Mouse (Mus musculus) left cerebral cortex, adult 2 months (tissue): Measurements from ENCODE around the gene Awat2. TPM values are rescaled to one million over a fixed set of nuclear protein-coding genes. Genes with fewer than 3 reads are reported as not detected.
A peak's percentile ranks its signal among the peaks of the same experiment; 100 is the strongest.
"Not testable (repeated sequence)": the region's sequence is repeated elsewhere in the genome, so short reads cannot be mapped to it uniquely, and the experiment has no call there.

Experiments
- DNase-seq, 2 experiments: peaks; one replicate each; pipeline ENCODE4 v3.0.0; 2021 to 2022; ENCODE audit warnings: low spot score in 2 of 2, mixed read lengths in 1 of 2; ENCODE audit errors: extremely low spot score in 1 of 2
- H3K27ac ChIP-seq: fragments of 200-600 bp; 2 replicates; pipeline ENCODE4 v1.8.1; 2022
- H3K4me3 ChIP-seq: fragments of 200-600 bp; 2 replicates; pipeline ENCODE4 v1.8.1; 2022
- CTCF ChIP-seq: fragments of 200-600 bp; IDR thresholded peaks from 2 replicates; pipeline ENCODE4 v1.8.1; 2022; ENCODE audit warnings: antibody characterized with exemption, mild to moderate bottlenecking, moderate library complexity
- intact Hi-C: fragments of 180-260 bp; cut with DNase I; formaldehyde crosslinking; loops from one replicate; pipeline ENCODE4 v1.15.1; 2025
- long read RNA-seq, 2 experiments: library from polyadenylated mRNA; stranded (forward); transcript quantifications; one replicate each; pipeline ENCODE4 v2.0.0; 2021; ENCODE audit warnings: borderline mapping rate in 2 of 2
- total RNA-seq, 2 experiments: library from RNA; stranded (reverse); gene quantifications; 2 replicates each; pipeline ENCODE4 v1.2.3; 2021

Awat2 gene
- total RNA-seq = not detected
- long read RNA-seq, experiment 1 = 0 reads
- long read RNA-seq, experiment 2 = 0 reads

GRCm38 (mm10) chrX:100442617-100443016, at the start of gene Awat2:
Awat2 (minus strand) TSS chrX:100442717.
- intact Hi-C loops, H3K27ac ChIP-seq, DNase-seq, H3K4me3 ChIP-seq: not testable (repeated sequence)

- peak; percentile 61 for TF ChIP-seq CTCF
- Histone ChIP-seq H3K27ac (no peak overlapping the region), H3K4me3 (no peak overlapping the region)
- intact Hi-C loops = loop anchor here (5.0 kb wide), 2 partner anchors 673 to 1348 kb away; no protein-coding TSS in a partner anchor
- peak; percentile 37 to 47 for DNase-seq
Measured at GRCm38 (mm10) chrX:100480317-100480716, 37.8 kb upstream of the Awat2 start.

GRCm38 (mm10) chrX:100475569-100476223, 33.2 kb upstream of the Awat2 start:
- DNase-seq = no peak
- no peak overlapping the region for H3K27ac ChIP-seq
- no peak for TF ChIP-seq CTCF
- intact Hi-C loops = loop anchor here (5.0 kb wide), 1 partner anchor 78 kb away; no protein-coding TSS in a partner anchor
- no peak overlapping the region for H3K4me3 ChIP-seq

GRCm38 (mm10) chrX:100471491-100471890, 29.0 kb upstream of the Awat2 start:
- no peak overlapping the region for H3K4me3 ChIP-seq
- no peak for TF ChIP-seq CTCF

GRCm38 (mm10) chrX:100470126-100470525, 27.6 kb upstream of the Awat2 start:
- intact Hi-C loops = no loop called here
- H3K27ac ChIP-seq = no peak overlapping the region
- TF ChIP-seq CTCF = no peak
- no peak for DNase-seq
- no peak overlapping the region for H3K4me3 ChIP-seq

More at GRCm38 (mm10) chrX:100471491-100471890, 29.0 kb upstream of the Awat2 start:
- intact Hi-C loops = no loop called here
- DNase-seq = no peak
- H3K27ac ChIP-seq = no peak overlapping the region

GRCm38 (mm10) chrX:100468047-100468446, 25.5 kb upstream of the Awat2 start:
- no peak for DNase-seq
- no peak for TF ChIP-seq CTCF
- Histone ChIP-seq H3K4me3 (no peak overlapping the region), H3K27ac (no peak overlapping the region)
- intact Hi-C loops = no loop called here

GRCm38 (mm10) chrX:100443532-100443931, 1.0 kb upstream of the Awat2 start:
- no peak overlapping the region for H3K27ac ChIP-seq
- DNase-seq = no peak
- no peak for TF ChIP-seq CTCF
- H3K4me3 ChIP-seq = no peak overlapping the region
- intact Hi-C loops = no loop called here

GRCm38 (mm10) chrX:100432311-100432710, 10.2 kb downstream of the Awat2 start:
- intact Hi-C loops = no loop called here
- Histone ChIP-seq H3K27ac (no peak overlapping the region), H3K4me3 (no peak overlapping the region)
- no peak for TF ChIP-seq CTCF
- DNase-seq = no peak

GRCm38 (mm10) chrX:100428693-100429092, 13.8 kb downstream of the Awat2 start, which contains the start of gene Otud6a:
Otud6a (plus strand) TSS chrX:100429013.
- intact Hi-C loops = no loop called here
- DNase-seq = no peak
- Histone ChIP-seq H3K4me3 (no peak within 1 kb of the TSS), H3K27ac (no peak within 1 kb of the TSS)
- TF ChIP-seq CTCF = no peak

GRCm38 (mm10) chrX:100409245-100409644, 33.3 kb downstream of the Awat2 start:
- no peak for TF ChIP-seq CTCF
- no peak overlapping the region for H3K27ac ChIP-seq
- intact Hi-C loops = no loop called here
- no peak for DNase-seq
- H3K4me3 ChIP-seq = no peak overlapping the region

GRCm38 (mm10) chrX:100401657-100402056, 40.9 kb downstream of the Awat2 start:
- no peak for DNase-seq
- H3K4me3 ChIP-seq = no peak overlapping the region
- H3K27ac ChIP-seq = no peak overlapping the region
- intact Hi-C loops = no loop called here
- TF ChIP-seq CTCF = no peak

- H3K4me3 ChIP-seq = no peak overlapping the region
- DNase-seq = no peak
- no peak for TF ChIP-seq CTCF
- intact Hi-C loops = no loop called here
- H3K27ac ChIP-seq = no peak overlapping the region
Measured at GRCm38 (mm10) chrX:100400900-100401299, 41.6 kb downstream of the Awat2 start.

- intact Hi-C loops = loop anchor here (5.0 kb wide), 2 partner anchors 82 to 588 kb away; no protein-coding TSS in a partner anchor
- Histone ChIP-seq H3K27ac (no peak overlapping the region), H3K4me3 (no peak overlapping the region)
- no peak for DNase-seq
- TF ChIP-seq CTCF = peak; percentile 49
Measured at GRCm38 (mm10) chrX:100395026-100395425, 47.5 kb downstream of the Awat2 start.
